Mouse (Mus musculus) brain, adult 2 months (tissue): ENCODE results near the gene Tbck.

Experiments used
- DNase-seq: peaks from one replicate; pipeline ENCODE4 v3.0.0; 2011; ENCODE audit warnings: low read depth, low spot score

The Tbck gene

DNA sequence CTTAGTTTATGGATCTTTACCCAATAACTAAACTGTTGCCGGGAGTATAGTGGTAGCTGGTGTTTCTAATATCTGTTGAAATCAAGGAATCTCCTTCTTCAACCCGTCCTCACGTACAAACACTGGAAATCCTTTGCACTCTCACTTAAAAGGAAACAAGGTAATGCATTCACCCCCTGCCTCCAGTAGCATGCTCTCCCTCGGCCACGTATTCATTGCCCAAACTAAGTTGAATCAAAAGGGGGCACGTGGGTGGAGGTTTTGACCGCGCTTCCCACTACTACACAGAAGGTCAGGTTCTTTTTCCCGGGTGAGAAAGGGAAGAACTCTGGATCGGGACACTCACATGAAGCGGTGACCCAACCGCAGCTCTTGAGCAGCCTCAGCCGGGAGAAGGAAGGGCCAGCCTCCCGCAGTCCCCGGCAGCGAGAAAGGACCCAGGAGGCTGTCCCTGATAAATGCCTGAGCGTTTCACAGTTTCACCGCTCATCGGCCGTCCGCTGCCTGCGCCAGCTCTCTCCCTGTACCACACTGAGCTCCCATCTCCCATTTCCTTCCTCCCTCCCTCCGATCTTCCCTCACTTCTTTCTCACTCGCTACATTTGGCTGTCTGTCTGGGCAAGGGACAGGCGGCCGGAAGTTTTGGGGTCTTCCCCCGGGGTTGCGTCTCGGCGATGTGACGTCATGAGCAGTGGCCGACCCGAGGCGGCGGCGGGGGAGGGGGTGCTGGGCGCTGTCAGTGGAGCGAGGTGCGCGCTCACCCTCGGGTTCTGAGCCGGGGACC is at the start of gene Tbck:
Gene Tbck (plus strand): TSS at position 698 of the 784 bp plus-strand sequence.
- peak; percentile 95 for DNase-seq

DNA sequence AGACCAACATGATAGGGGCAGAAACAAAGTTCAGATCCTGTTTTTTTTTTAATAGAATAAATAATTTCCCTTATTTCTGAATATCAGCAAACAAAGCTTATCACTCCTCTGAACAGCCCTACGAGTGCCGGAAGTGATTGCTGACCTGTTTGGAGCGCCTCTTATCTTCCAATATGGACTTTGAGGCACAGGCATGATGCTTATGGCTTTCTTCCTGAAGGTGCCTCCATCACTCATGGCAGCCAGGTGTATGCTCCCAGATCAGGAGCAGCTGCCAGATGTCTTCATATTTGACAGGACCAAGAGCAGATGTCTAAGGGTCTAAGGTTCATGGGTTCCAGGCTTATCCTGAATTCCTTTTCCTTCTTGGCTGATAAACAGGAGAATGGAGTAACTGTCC is 46.9 kb upstream of the Tbck start:
- no peak for DNase-seq

DNA sequence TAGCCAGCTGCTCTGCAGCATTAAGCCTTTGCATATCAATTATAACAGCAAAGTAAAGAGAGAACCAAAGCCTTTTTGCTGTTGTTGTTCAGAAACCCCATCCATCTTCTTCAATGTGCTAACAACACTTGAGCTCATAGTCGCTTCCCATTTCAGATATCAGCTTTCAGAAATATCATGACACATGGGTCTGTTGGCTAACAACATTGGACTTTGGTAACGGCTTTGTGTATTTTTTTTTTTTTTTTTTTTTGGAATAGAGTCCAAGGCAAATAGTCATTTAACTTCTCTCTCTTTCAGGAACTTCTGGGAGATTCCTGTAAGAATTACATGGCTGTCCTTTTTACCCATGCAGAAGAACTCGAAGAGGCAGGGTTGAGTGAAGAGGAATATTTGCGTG is 39.9 kb upstream of the Tbck start:
- no peak for DNase-seq

DNA sequence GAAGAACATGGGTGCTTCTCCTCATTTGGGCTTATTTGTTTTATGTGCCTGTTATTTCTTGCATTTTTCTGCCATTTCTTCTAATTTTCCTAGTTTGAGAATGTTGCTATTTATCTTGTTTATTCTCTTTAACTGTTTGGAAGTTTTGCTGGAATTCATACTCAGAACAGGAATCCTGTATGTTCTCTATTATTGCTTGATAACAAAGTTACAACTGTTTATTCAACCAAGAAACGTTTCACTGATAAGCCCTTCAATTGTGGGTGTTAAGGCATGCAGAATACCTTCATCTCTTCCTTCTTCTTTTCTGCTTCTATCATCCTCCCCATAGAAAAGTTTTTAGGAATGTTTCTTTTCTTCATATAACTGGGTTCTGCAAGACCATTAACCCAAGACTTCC is 37.1 kb upstream of the Tbck start:
- DNase-seq, result no peak

DNA sequence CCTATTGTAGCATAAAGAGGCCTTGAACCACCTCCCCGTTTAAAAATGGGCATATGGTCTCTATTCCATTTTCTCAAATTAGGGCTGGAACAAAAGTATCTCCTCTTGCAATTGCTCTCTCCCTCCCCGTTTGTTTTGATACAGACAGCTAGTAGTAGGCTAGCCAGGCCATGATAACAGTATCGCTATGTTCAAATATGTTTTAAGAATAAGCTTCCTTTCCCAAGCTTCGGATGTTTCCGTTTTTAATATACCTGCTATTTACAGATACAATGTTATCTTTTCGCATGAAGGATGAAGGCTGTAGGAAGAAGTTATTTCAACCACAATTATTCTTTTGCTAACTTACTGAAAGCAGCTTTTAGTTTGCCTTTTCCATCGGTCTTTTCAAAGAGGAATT is 34.6 kb upstream of the Tbck start:
- no peak for DNase-seq

DNA sequence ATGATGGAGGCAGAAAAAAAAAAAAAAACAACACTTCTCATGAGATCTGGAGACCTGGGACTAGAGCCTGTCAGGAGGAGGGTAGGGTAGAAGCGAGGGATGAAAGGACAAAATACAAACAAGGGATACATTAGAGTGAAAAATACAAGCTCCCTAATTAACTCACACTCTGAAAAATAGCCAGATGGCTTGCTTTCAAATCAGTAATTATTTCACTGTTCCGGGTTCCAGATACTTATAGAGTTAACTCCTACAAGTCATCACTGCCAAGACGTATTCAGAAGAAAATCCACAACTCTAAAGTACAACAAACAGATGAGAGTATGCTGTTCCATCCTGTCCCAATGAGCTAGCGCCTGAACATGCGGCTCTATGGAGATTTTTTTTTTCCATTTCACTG is 33.8 kb upstream of the Tbck start:
- DNase-seq, result peak; percentile 3

DNA sequence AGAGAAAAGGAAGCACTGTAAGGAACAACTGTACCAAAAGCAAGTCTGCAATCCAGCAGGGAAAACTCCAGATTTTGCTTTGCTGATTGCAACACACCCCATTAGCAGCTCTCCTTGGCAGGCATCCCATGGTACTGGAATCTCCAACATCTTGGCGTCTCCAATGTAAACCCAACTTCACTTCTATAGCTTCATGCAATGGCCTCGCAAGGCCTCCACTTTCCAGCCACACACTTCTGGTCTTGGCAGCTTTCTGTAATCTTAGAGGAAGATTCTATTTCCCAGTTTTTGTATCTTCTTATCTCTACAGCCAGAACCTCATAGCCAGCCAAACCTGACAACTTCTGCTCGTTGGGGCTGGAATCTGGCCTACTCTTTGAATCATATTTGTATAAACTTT is 32.2 kb upstream of the Tbck start:
- peak; percentile 33 for DNase-seq

DNA sequence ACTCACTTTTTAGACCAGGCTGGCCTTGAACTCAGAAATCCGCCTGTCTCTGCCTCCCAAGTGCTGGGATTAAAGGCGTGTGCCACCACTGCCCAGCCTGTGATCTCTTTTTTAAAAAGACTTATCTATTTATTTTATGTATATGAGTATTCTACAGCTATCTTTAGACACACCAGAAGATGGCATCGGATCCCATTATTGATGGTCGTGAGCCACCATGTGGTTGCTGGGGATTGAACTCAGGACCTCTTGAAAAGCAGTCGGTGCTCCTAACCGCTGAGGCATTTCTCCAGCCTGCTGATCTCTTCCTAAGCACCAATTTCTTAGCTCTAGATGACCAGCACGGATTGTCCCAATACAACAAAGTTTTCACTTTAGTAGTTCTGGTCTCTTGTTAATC is 30.0 kb upstream of the Tbck start:
- no peak for DNase-seq

DNA sequence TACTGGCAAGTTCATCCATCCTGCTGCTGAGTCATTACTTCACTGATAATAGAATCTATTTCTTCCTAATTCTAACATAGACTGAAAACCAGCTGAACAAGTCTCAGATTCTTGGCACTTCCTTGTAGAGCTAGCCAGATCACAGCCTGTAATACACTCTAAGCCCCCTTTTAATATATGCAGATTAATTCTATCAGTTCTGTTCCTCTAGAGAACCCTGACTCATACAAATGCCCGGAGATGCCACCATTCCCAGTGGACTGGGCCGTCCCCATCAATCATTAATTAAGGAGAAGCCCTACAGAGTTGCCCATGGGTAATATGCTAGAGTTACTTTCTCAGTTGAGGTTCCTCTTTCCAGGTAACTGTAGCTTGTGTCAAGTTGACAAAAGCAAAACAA is 28.0 kb upstream of the Tbck start:
- DNase-seq, result no peak

DNA sequence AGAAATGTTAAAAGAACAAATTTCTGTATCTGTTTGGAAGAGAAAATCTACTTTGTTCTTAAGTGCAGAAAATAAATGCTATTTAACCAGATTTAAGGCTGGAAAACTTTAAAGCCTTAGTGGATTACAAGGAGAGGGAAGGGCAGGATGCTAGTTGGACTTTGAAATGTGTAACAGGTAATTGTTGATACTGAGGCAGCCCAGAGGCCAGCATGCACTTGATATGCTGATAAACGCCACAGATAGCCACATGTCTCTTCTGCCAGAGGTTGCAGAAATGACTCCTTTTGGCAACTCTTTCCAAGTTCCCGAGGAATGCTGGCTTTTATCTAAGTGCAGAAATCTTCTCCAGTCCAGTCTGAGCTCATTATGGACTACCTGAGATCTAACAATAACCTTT is 6.5 kb upstream of the Tbck start:
- DNase-seq, result no peak

DNA sequence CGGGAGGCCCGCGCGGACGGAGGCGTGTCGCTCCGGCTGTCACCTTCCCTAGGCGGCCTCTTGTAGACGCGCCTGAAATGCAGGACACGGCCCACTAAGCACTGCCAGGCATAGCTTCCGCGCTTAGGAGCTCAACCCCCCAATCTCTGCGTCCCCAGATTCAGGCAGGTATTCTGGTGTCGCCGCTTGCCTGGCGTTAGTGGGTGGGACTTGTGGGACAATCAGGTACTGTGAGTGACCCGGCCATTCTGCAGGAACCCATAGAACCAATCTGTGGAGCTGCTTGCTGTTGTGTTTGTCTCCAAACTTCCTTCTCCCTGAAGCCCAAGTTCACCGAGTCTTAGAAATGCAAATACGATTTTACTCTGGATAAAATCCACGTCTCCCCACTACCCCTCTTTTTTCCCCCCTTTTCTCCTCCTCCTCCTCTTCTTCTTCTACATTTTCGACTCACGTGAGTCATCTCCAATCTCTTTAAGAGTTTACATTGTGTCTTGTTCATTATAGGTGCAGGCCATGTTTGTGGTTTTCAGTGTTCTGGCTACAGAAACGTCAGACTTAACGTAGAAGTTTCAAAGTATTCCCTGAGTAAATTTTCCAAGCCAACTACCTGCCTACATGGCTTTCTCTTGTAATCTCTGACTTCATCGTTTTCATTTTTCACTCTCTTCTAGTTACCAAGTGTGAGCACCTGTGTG is 436 bp downstream of the Tbck start, which contains the start of gene Aimp1:
Gene Aimp1 (minus strand): TSS at position 140 of the 698 bp plus-strand sequence.
- DNase-seq, result no peak

DNA sequence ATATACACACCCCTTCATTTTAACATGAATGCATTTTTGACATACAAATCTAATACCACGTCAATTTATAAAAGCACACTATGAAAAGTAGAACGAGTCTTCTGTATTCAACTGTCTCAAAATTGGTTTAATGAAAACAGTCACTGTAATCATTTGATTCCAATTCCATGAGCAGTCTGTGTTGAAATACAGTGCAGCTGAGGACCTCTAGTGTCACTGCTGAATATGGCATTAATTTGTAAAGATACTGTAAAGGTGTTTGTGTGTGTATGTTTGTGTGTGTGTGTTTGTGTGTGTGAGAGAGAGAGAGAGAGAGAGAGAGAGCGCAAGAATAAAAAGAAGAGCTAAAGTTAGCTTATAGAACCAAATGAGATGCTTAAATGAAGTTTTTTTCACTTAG is 17.4 kb downstream of the Tbck start:
- peak; percentile 45 for DNase-seq

DNA sequence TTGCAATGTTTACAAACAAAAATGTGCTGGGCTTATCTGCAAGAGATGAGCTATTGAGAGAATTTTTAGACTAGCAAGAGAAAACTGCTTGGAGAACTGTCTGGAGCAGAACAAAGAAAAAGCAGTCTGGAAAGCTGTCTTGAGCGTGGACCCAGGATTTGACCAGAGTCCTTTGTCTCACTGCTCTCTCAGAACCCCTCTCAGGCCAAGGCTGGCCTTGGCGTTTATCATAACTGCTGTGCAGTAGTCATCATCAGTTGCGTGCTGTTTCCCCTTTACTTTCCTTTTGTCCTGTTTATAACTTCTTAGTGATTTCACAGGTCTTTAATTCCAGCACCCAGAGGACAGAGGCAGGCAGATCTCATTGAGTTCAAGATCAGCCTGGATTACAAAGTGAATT is 20.3 kb downstream of the Tbck start:
- DNase-seq, result no peak

DNA sequence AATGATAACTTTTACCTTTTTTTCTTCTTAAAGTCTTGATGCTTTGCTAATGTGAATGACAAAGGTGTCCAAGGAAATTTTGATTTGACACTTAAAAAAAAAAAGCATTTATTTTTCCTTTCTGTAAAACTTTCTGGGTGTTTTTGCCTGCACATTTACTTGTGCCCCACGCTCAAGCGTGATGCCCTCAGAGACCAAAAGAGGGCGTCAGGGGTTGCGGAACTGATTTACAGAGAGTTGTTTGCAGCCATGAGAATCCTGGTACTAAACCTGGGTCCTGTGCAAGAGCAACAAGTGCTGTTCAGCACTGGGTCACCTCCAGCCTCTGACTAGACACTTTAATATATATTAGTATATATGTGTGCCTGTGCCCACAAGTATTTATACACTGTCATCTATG is 23.0 kb downstream of the Tbck start:
- DNase-seq, result no peak

DNA sequence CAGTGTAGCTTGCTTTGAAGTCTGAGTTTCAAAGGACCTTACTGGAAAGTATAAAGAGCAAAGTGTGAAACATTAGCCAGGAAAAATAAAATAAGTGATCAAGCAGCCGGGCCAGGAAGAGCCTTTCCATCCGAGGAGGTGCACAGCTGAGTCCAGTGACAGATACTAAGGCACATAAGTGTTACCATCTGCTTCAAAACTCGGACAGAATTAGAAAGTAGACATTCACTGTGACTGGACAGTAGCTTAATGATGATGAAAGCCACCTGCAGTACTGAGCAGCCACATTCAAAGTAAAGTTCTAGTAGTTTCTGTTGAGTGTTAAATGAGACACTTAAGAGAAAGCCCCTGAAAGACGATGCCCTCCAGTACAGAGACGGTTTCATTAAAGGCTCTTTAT is 30.0 kb downstream of the Tbck start:
- DNase-seq, result no peak

DNA sequence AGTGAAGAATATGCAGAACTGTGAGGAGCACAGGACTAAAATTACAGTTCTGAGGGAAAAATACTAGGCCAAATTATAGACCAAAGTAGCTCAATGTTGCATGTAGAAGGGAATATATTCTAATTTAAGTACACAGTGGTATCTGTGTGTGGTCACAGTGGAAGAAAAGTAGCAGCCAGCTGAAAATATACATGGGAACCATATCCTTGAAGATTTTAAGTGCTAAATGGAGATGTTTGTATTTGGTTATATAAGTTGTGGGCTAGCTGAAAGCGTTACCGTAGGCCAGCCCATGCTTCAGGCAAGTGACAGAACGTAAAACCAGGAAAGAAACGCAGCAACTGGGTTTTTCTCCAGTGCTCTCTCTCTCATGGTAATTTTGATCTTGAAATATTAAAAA is 33.4 kb downstream of the Tbck start:
- DNase-seq, result no peak

DNA sequence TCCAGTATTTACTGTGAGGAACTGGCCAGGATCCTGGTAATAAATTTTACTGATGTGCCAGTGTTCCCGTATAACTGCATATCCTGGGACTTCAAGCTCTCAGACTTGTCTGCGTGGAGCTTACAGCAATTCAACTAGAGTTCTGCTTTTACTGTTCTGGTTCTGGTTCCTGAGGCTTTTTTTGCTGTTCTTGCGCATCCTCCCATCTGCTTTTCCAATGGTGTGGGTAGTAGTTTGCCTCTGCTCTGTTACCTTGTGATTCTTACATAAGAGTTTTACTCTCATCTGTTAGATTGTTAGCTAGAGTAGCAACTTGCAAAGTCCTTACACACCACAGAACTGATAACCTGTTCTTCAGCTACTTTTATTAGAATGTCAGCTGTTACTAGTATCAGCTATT is 40.4 kb downstream of the Tbck start:
- DNase-seq, result peak; percentile 69

DNA sequence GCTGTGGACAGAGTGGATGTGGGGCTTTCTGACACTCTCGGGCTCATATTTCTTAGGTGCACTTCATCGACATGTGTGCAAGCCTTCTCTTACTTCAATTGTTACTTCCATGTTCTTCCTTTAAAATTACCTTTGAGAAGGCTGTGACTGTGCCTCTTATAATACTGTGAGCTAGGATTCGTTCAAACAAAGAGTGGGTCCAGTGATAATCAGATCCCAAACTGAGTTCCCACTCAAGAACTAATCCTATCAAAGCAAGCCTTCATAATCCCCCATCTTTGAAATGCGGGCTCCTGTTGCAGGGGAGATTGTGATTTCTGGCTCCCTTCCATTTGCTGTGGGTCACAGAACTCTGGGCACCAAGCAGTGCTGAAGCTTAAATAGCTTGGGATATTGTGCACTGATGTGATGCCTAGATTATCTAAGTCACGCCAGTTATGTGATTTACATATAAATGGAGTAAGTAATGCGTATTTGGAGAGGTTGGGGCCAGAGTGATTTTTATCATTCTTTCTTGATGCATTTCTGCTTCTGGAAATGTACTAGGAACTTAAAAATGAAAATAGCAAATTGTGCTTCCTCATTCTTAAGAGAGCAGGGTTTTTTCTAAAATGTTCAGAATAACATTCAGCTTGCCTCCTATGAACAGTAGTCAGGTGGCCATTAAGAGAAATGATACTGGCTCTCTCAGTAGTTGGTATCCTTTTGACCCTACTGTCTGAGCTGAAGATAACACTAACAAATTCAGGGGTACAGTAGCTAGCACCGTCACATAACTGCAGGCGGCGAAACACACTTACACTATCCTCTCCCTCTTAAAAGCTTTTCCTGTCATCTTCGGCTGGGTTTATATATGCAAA is 60.6 kb downstream of the Tbck start:
- no peak for DNase-seq

DNA sequence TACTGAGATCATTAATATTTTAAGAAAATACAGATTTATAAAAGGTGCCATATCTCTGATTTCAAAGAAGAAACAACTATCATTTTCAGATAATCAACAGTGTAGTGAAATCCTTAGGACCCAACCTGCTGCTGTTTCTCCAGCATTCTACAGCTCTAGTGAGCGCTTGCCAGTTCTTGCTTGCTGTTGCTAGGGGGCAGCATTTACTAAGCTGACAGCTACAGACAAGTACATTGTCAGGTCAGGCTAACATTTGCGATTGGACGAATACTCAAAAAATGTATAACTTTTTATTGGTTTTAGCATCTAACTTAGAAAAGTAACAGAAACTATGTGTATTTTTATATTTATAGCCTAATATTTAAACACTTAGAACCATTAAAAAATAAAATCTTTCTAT is 63.1 kb downstream of the Tbck start:
- DNase-seq, result peak; percentile 85

DNA sequence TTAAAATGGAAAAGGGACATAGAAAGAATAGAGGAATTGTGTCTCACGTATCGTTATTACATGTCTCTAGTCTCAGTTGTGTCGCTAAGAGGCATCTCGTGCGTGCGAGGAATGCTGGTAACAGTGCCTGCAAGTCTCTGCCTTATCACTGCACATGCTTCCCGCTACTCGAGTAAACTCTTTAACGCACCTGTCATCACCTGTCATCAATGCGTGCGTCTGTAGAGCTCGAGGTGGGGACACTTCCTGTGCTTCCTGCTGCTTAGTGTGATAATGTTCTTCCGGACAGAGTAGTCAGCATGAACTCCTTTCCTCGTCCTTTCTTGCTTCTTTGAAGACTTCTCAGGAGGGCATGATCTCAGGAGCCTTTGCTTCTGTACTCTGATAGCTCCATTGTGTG is 63.8 kb downstream of the Tbck start:
- no peak for DNase-seq

DNA sequence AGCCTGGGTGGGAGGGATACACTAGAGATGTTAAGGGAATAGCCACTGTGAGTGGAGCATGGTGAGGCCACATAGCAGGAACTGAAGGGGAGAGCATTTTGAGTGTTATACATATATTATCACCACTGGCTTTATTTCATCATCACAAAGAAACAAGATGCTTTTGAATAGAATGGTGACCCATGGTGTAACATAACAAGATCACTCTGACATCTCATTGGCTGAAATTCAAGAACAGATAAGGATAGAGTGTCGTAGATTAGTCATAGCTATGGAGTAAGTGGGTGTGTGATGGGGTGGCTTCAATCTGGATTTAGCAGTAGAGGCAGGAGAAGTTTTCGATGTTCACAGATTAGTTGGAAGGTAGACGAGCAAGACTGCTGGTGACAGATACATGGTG is 64.8 kb downstream of the Tbck start:
- peak; percentile 45 for DNase-seq

DNA sequence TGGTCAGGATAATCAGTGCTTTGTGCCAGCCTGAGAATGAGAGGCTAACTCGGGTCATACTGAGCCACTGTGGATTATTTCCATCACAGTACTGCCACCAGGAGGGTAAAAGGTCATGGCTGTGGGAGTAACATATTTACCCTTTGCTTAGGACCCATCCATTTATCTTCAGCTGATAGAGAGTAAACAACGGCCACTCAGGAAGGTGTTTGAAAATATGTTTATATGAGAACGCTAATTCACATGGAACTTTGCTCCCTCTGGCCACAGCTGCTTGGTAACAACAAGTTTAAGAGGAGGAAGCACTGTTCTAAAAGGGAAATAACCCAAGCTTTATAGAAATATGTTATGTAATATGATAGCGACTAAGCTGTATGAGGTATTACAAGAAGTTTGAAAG is 68.8 kb downstream of the Tbck start:
- DNase-seq, result no peak
